Mouse (Mus musculus) monocyte, adult 5-6 weeks (primary cell): Measurements from ENCODE around the gene Rap1b. TPM values are rescaled to one million over a fixed set of nuclear protein-coding genes. Genes with fewer than 3 reads are reported as not detected.

Experiments used
- ATAC-seq: fragments of 153-309, 156-312 bp; replicated peaks from 2 replicates; pipeline ENCODE4 v1.8.0; 2017; ENCODE audit warnings: mild to moderate bottlenecking; ENCODE audit not compliant: low TSS enrichment, insufficient number of reproducible peaks, severe bottlenecking, poor library complexity, low FRiP score
- total RNA-seq: library from RNA; stranded (forward); fragments of 200-1000, 200-491, 200-594 nt; gene quantifications from 3 replicates; pipeline ENCODE4 v1.2.3, GENCODE M21; 2017

Gene Rap1b
- total RNA-seq, 1 experiment from 2014 or later = 1,253 TPM

- ATAC-seq = no peak
Observed at GRCm38 (mm10) chr10:117765116-117765894, 80.5 kb downstream of the Rap1b start.

GRCm38 (mm10) chr10:117764598-117764997, 81.2 kb downstream of the Rap1b start:
- ATAC-seq = no peak

Other genes starting within 250 kb of the Rap1b start
- 2.1 to 7.3 TPM (median 4.2 TPM) in 3 replicates for gene Cpm, start 216.5 kb downstream of the Rap1b start, total RNA-seq
- gene Mdm2, start 135.3 kb downstream of the Rap1b start, total RNA-seq = 159 to 175 TPM (median 170 TPM) in 3 replicates
- 18.0 to 20.6 TPM (median 20.0 TPM) in 3 replicates for gene Slc35e3, start 99.7 kb downstream of the Rap1b start, total RNA-seq
- 62.6 to 83.6 TPM (median 77.5 TPM) in 3 replicates for gene Nup107, start 53.3 kb downstream of the Rap1b start, total RNA-seq